27 mouse cellular contexts compared by ENCODE assay signal in genomic region chr9:14921254-14921653, GRCm38 (mm10). TPM values are rescaled to one million over a fixed set of nuclear protein-coding genes. Genes with fewer than 3 reads are reported as not detected.
DNase-seq lines count a peak whose midpoint lies in the region; ATAC-seq and TF ChIP-seq lines count a peak whose summit lies in the region.
"Had no signal": no experiment of that assay in that cellular context is flagged by ENCODE, and none has a peak within 500 bp of the region (broad histone marks: within the 10 kb centered on the region; RNA-seq: fewer than 3 reads in every experiment).

No protein-coding gene starts in this region.

- H3K9ac ChIP-seq in midbrain, embryonic 12.5 days (replicated peaks): no peak overlapping the region
- H3K9ac ChIP-seq in MEL (ENCODE audit: control insufficient read depth, low read depth, low read length, poor library complexity, severe bottlenecking): no peak overlapping the region
- H3K9ac ChIP-seq: embryonic facial prominence, embryonic 15.5 days; heart, embryonic 15.5 days; intestine, embryonic 15.5 days; kidney, embryonic 15.5 days; neural tube, embryonic 12.5 days had no signal

- H3K79me2 ChIP-seq in MEL (ENCODE audit: control insufficient read depth, insufficient read depth, low read length, poor library complexity): no peaks in the 10 kb centered on the region

- H3K4me1 ChIP-seq in midbrain, embryonic 12.5 days: peaks cover 4% of the 10 kb centered on the region
- peaks cover 10% of the 10 kb centered on the region; the same call in 1 of the 2 replicates for H3K4me1 ChIP-seq in midbrain, embryonic 10.5 days
- no peaks in the 10 kb centered on the region for H3K4me1 ChIP-seq in MEL (ENCODE audit: control insufficient read depth in 1 of 2, insufficient read depth in 2 of 2, low read length in 2 of 2)
- H3K4me1 ChIP-seq: embryonic facial prominence, embryonic 15.5 days; heart, embryonic 15.5 days; neural tube, embryonic 12.5 days had no signal

- H3K36me3 ChIP-seq in midbrain, embryonic 12.5 days: no peaks in the 10 kb centered on the region
- H3K36me3 ChIP-seq in midbrain, embryonic 10.5 days: no peaks in the 10 kb centered on the region
- no peaks in the 10 kb centered on the region for H3K36me3 ChIP-seq in MEL (ENCODE audit: control insufficient read depth in 1 of 2, insufficient read depth in 2 of 2, low read length in 2 of 2)
- H3K36me3 ChIP-seq: embryonic facial prominence, embryonic 15.5 days; heart, embryonic 15.5 days; hindbrain, embryonic 10.5 days; intestine, embryonic 15.5 days; kidney, embryonic 15.5 days; neural tube, embryonic 12.5 days had no signal

- WGBS in midbrain, embryonic 12.5 days: 67% methylated on average over 4 of the region's 4 CpGs
- 71% methylated on average over 4 of the region's 4 CpGs for WGBS in midbrain, embryonic 10.5 days

- no peak for TF ChIP-seq RAD21 in MEL (IDR thresholded peaks at IDR 0.05; ENCODE audit: low read depth, low read length)

- no peak for TF ChIP-seq EP300 in MEL (IDR thresholded peaks at IDR 0.05; ENCODE audit: low read depth in 1 of 2, low read length in 2 of 2)

- peak; percentile 16; the same call in 1 of the 2 replicates for ATAC-seq in midbrain, embryonic 12.5 days (ENCODE audit: low FRiP score, low read depth)
- ATAC-seq in megakaryocyte progenitor cell, adult 5-6 weeks (replicated peaks; ENCODE audit: poor library complexity): 0 out of 2 replicates have a peak, but pooled peaks have one; percentile 23
- ATAC-seq: intestine, embryonic 15.5 days had no signal

- H3K27me3 ChIP-seq in midbrain, embryonic 12.5 days: no peaks in the 10 kb centered on the region
- H3K27me3 ChIP-seq in midbrain, embryonic 10.5 days (ENCODE audit: low read depth, poor library complexity, severe bottlenecking): no peaks in the 10 kb centered on the region
- H3K27me3 ChIP-seq in MEL (ENCODE audit: control insufficient read depth in 1 of 2, insufficient read depth in 2 of 2, low read length in 2 of 2): peaks cover 10 to 14% of the 10 kb centered on the region in 2 experiments; a peak in 3 of 4 replicates
- H3K27me3 ChIP-seq: embryonic facial prominence, embryonic 15.5 days; intestine, embryonic 15.5 days; kidney, embryonic 15.5 days; neural tube, embryonic 12.5 days had no signal

- H3K9me3 ChIP-seq in midbrain, embryonic 12.5 days: no peaks in the 10 kb centered on the region
- no peaks in the 10 kb centered on the region for H3K9me3 ChIP-seq in midbrain, embryonic 10.5 days (replicated peaks)
- no peaks in the 10 kb centered on the region for H3K9me3 ChIP-seq in MEL (replicated peaks; ENCODE audit: insufficient read depth, low read length)
- H3K9me3 ChIP-seq: embryonic facial prominence, embryonic 15.5 days; heart, embryonic 15.5 days; hindbrain, embryonic 10.5 days; intestine, embryonic 15.5 days; kidney, embryonic 15.5 days; neural tube, embryonic 12.5 days had no signal

- no peak for TF ChIP-seq POLR2A in MEL (IDR thresholded peaks at IDR 0.05; ENCODE audit: control insufficient read depth in 1 of 2, insufficient read depth in 1 of 2, low read depth in 1 of 2, low read length in 2 of 2, poor library complexity in 1 of 2)

- DNase-seq in heart, adult 11 months: peak; percentile 70
- no peak for DNase-seq in heart, postnatal 4 days
- DNase-seq in midbrain, embryonic 10.5 days (ENCODE audit: low spot score): no peak
- peak; percentile 26 for DNase-seq in MEL (ENCODE audit: low read depth, low spot score)
- DNase-seq in gastrocnemius, postnatal 10 days: no peak
- DNase-seq: adrenal gland, postnatal 14 days; cerebellum, adult 11 months; cerebellum, postnatal 14 days; kidney, postnatal 4 days; lung, adult 18-20 months; lung, postnatal 14 days; thymus, postnatal 25 days had no signal

- no peak for TF ChIP-seq CTCF in MEL (IDR thresholded peaks at IDR 0.05 in 2 of 3, conservative IDR thresholded peaks at IDR 0.05 in 1 of 3; ENCODE audit: control insufficient read depth in 1 of 3, insufficient read depth in 1 of 3, low read depth in 2 of 3, low read length in 3 of 3, poor library complexity in 1 of 3, severe bottlenecking in 1 of 3)

- H3K27ac ChIP-seq in midbrain, embryonic 12.5 days (replicated peaks): no peak overlapping the region
- no peak overlapping the region for H3K27ac ChIP-seq in midbrain, embryonic 10.5 days (replicated peaks)
- no peak overlapping the region for H3K27ac ChIP-seq in MEL (ENCODE audit: control insufficient read depth, low read depth, low read length)
- H3K27ac ChIP-seq: embryonic facial prominence, embryonic 15.5 days; heart, embryonic 15.5 days; hindbrain, embryonic 10.5 days; intestine, embryonic 15.5 days; kidney, embryonic 15.5 days; neural tube, embryonic 12.5 days had no signal

- H3K4me3 ChIP-seq in midbrain, embryonic 12.5 days: no peak overlapping the region
- no peak overlapping the region for H3K4me3 ChIP-seq in midbrain, embryonic 10.5 days
- no peak overlapping the region for H3K4me3 ChIP-seq in MEL (ENCODE audit: control insufficient read depth in 1 of 2, insufficient read depth in 1 of 2, low read depth in 2 of 2, low read length in 2 of 2)
- H3K4me3 ChIP-seq: embryonic facial prominence, embryonic 15.5 days; heart, embryonic 15.5 days; hindbrain, embryonic 10.5 days; intestine, embryonic 15.5 days; kidney, embryonic 15.5 days; neural tube, embryonic 12.5 days had no signal

- H3K4me2 ChIP-seq in midbrain, embryonic 12.5 days (replicated peaks): no peak overlapping the region
- H3K4me2 ChIP-seq: embryonic facial prominence, embryonic 15.5 days; heart, embryonic 15.5 days; intestine, embryonic 15.5 days; kidney, embryonic 15.5 days; liver, embryonic 11.5 days; neural tube, embryonic 12.5 days had no signal

TF ChIP-seq in MEL, 35 proteins besides CTCF, POLR2A, EP300 and RAD21:
- TF ChIP-seq NRF1 (IDR thresholded peaks at IDR 0.05; ENCODE audit: insufficient read depth, low read depth, low read length, poor library complexity, severe bottlenecking) (no peak), E2F4 (IDR thresholded peaks at IDR 0.05; ENCODE audit: borderline replicate concordance, low read depth, low read length) (no peak), KAT2A (conservative IDR thresholded peaks at IDR 0.05; ENCODE audit: low read depth, low read length) (no peak), USF2 (IDR thresholded peaks at IDR 0.05; ENCODE audit: borderline replicate concordance in 1 of 2, insufficient read depth in 1 of 2, low read depth in 1 of 2, low read length in 2 of 2) (no peak), TCF12 (IDR thresholded peaks at IDR 0.05; ENCODE audit: low read depth, low read length) (no peak), TAL1 (IDR thresholded peaks at IDR 0.05; ENCODE audit: low read length) (no peak), ZNF384 (IDR thresholded peaks at IDR 0.05; ENCODE audit: low read depth, low read length) (no peak), POLR2AphosphoS5 (IDR thresholded peaks at IDR 0.05; ENCODE audit: borderline replicate concordance, low read depth, low read length) (peak; percentile 89; the same call in 1 of the 2 replicates)

RNA-seq across cellular contexts. Expression of gene Izumo1r, which starts 17.5 kb away (rescaled TPM):
- total RNA-seq in heart, postnatal 4 days (2021): not detected
- polyA plus RNA-seq in midbrain, embryonic 12.5 days (2016; fragmentation: Nextera tagmentation; extraction: Ambion mirVana): not detected in 2 replicates
- not detected in 2 replicates for polyA plus RNA-seq in midbrain, embryonic 10.5 days (2016; fragmentation: Nextera tagmentation; extraction: Ambion mirVana)
- not detected in 2 replicates for total RNA-seq in MEL (2012; rRNA removed)
- polyA plus RNA-seq in MEL (2012; ENCODE audit: insufficient read depth in 1 of 2, insufficient read length in 2 of 2, low read depth in 1 of 2, low replicate concordance in 2 of 2, missing spikeins in 1 of 2): not detected
- total RNA-seq in megakaryocyte progenitor cell, adult 5-6 weeks (2015): not detected in 2 replicates
- not detected in 2 replicates for total RNA-seq in megakaryocyte progenitor cell, adult 5-6 weeks (2017)
- total RNA-seq in gastrocnemius, postnatal 10 days (2021): not detected
- total RNA-seq: adrenal gland, postnatal 14 days; gastrocnemius, adult 18-20 months; granulocyte monocyte progenitor cell, adult 5-6 weeks; layer of hippocampus, postnatal 10 days; monocyte, adult 5-6 weeks had no signal
- polyA plus RNA-seq: C2C12; hindbrain, embryonic 10.5 days; intestine, embryonic 15.5 days; limb, embryonic 11.5 days; liver, embryonic 11.5 days; neural tube, embryonic 12.5 days had no signal

Comparison
In these comparisons a context has a peak if more than half of its experiments do, and no peak if none do; other contexts are left out.
1. DNase-seq: peak in heart, adult 11 months (single experiment) and MEL (single experiment); none in heart, postnatal 4 days (single experiment), midbrain, embryonic 10.5 days (single experiment) and gastrocnemius, postnatal 10 days (single experiment).